Mouse (Mus musculus): Measurements from ENCODE around the gene Dennd4a. TPM values are rescaled to one million over a fixed set of nuclear protein-coding genes. Genes with fewer than 3 reads are reported as not detected.
A peak's percentile ranks its signal among the peaks of the same experiment; 100 is the strongest.

The Dennd4a gene
- polyA plus RNA-seq, 1 experiment from 2014 or later = 3.9 TPM

DNA sequence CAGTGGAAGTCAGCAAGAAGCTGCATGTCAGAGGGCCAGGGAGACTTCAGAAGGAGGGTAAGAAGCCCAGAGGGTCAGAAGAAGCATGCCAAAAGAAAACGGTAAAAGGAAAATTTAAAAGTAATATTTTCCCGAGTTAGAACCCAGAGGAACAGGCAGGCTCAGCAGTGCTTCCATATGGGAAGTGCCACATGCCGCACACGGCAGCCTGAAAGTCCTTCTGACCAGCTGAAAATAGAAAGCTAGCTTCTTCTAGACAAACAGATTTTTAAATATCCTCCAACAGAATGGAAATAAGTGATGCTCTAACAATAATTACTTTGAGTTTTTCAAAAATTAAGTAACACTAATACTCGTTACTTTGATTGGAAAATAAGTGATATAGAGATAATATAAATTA is 74.9 kb downstream of the Dennd4a start:
- 85% methylated on average over 5 of the region's 5 CpGs for WGBS
- H3K4me2 ChIP-seq (ENCODE audit: low read depth, low read length) = no peak overlapping the region

DNA sequence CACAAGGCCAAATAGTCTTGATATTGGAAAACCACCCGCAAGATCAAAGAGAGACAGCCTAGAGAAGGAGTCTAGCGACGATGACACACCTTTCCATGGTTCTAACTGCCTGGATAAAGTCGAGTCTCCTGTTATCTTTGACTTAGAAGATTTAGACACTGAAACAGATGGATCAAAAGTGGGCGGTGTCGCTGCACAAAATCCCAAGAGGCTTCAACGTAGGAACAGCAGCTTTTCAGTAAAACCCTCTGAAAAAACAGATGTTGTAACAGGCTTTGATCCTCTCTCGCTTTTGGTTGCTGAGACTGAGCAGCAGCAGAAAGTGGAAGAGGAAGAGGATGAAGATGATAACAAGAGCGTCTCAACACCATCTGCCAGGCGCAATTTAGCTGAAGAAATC is 85.5 kb downstream of the Dennd4a start:
- 85% methylated on average over 10 of the region's 10 CpGs for WGBS
- Histone ChIP-seq H3K4me3 (ENCODE audit: low read length) (no peak overlapping the region), H3K36me3 (ENCODE audit: control insufficient read depth, insufficient read depth, low read length) (no peaks in the 10 kb centered on the region), H3K27ac (ENCODE audit: low read length) (no peak overlapping the region), H3K4me1 (ENCODE audit: control insufficient read depth, insufficient read depth, low read length) (no peaks in the 10 kb centered on the region), H3K9me3 (ENCODE audit: control insufficient read depth, low read length) (no peaks in the 10 kb centered on the region), H3K27me3 (replicated peaks; ENCODE audit: control insufficient read depth, insufficient read depth, low read length) (no peaks in the 10 kb centered on the region), H3K9ac (ENCODE audit: low read depth, low read length) (no peak overlapping the region), H3K4me2 (ENCODE audit: low read depth, low read length) (no peak overlapping the region)
- no peak for ATAC-seq

More for the DNA sequence above, 74.9 kb downstream of the Dennd4a start:
- no peaks in the 10 kb centered on the region for H3K9me3 ChIP-seq (ENCODE audit: control insufficient read depth, low read length)
- H3K4me3 ChIP-seq (ENCODE audit: low read length) = no peak overlapping the region
- ATAC-seq = no peak
- no peaks in the 10 kb centered on the region for H3K4me1 ChIP-seq (ENCODE audit: control insufficient read depth, insufficient read depth, low read length)
- no peaks in the 10 kb centered on the region for H3K36me3 ChIP-seq (ENCODE audit: control insufficient read depth, insufficient read depth, low read length)
- no peak overlapping the region for H3K9ac ChIP-seq (ENCODE audit: low read depth, low read length)
- no peaks in the 10 kb centered on the region for H3K27me3 ChIP-seq (replicated peaks; ENCODE audit: control insufficient read depth, insufficient read depth, low read length)
- no peak overlapping the region for H3K27ac ChIP-seq (ENCODE audit: low read length)

DNA sequence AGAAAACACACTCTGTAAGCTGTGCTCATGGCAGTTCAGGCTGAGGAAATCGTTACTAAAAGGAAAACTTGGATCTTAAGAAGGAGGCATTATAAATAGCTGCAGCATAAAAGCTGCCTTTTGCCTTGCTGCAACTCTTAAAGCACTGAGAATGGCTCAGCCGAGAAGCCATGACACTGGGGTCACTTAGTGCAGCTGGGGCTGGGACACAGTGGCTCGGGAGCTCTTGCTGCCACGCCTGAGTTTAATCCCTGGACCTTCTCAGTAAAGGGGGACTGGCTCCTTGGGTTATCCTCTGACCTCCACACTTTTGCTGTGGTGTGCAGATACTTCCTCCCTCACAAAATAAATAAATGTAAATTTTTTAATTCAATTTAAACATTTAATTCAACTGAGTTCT is 91.7 kb downstream of the Dennd4a start:
- Histone ChIP-seq H3K9me3 (ENCODE audit: control insufficient read depth, low read length) (no peaks in the 10 kb centered on the region), H3K4me1 (ENCODE audit: control insufficient read depth, insufficient read depth, low read length) (no peaks in the 10 kb centered on the region), H3K27ac (ENCODE audit: low read length) (no peak overlapping the region), H3K4me2 (ENCODE audit: low read depth, low read length) (no peak overlapping the region), H3K27me3 (replicated peaks; ENCODE audit: control insufficient read depth, insufficient read depth, low read length) (no peaks in the 10 kb centered on the region), H3K9ac (ENCODE audit: low read depth, low read length) (no peak overlapping the region), H3K36me3 (ENCODE audit: control insufficient read depth, insufficient read depth, low read length) (no peaks in the 10 kb centered on the region), H3K4me3 (ENCODE audit: low read length) (no peak overlapping the region)
- ATAC-seq = no peak
- 49% methylated on average over 4 of the region's 4 CpGs for WGBS

DNA sequence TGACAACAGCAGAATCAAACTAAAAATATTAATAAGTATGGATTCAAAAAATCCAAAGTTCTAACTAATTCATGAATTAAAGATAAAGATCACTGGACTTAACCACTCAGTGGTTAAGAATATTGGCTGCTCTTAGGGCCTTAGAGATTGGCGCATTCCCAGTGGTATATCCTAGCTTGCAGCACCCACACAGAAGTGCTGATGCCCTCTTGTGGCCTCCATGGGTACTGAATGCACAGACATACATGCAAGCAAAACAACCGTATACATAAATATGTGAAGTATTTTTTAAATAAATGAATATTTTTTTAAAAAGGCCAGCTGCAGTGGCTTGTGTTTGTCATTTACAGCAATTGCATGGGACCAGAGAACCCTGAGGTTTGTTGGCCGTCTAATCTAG is 92.2 kb downstream of the Dennd4a start:
- WGBS = 55% methylated on average over 3 of the region's 3 CpGs
- no peaks in the 10 kb centered on the region for H3K4me1 ChIP-seq (ENCODE audit: control insufficient read depth, insufficient read depth, low read length)
- no peak overlapping the region for H3K9ac ChIP-seq (ENCODE audit: low read depth, low read length)
- no peak for ATAC-seq
- no peak overlapping the region for H3K4me3 ChIP-seq (ENCODE audit: low read length)
- H3K27me3 ChIP-seq (replicated peaks; ENCODE audit: control insufficient read depth, insufficient read depth, low read length) = no peaks in the 10 kb centered on the region
- H3K27ac ChIP-seq (ENCODE audit: low read length) = no peak overlapping the region
- H3K36me3 ChIP-seq (ENCODE audit: control insufficient read depth, insufficient read depth, low read length) = no peaks in the 10 kb centered on the region
- no peak overlapping the region for H3K4me2 ChIP-seq (ENCODE audit: low read depth, low read length)
- H3K9me3 ChIP-seq (ENCODE audit: control insufficient read depth, low read length) = no peaks in the 10 kb centered on the region

DNA sequence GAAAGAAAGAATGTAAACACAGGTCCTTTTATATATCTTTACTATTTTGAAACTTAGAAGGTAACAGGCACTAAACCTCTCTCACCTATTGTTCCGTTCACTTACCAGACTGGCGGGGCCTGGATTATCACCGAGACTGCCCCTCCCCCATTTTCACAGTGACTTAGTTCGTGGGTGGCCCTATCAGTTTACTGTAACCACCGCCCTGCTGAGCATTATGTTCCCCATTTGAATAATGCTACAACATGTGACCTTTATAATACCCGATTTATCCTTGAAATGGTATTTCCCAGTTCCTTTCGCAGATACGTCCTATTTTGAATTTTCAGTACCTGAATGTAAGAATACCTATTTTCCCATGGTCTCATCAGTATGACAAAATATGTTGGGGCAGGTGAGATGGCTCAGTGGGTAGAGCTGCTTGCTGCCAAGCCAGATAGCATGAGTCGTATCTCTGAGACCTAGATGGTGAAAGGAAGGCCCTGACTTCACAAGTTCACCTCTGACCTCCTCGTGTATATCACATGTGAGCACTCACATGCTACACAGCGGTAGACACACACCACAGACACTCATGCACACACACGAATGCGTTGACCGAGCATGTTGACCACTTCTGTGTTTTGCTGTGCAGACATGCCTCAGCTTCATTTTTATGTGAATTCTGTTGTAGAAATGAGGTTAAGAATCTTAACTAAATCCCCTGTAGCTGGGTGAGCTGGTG is 93.9 kb downstream of the Dennd4a start:
- Histone ChIP-seq H3K27me3 (replicated peaks; ENCODE audit: control insufficient read depth, insufficient read depth, low read length) (no peaks in the 10 kb centered on the region), H3K4me2 (ENCODE audit: low read depth, low read length) (no peak overlapping the region), H3K4me3 (ENCODE audit: low read length) (no peak overlapping the region), H3K4me1 (ENCODE audit: control insufficient read depth, insufficient read depth, low read length) (no peaks in the 10 kb centered on the region), H3K9ac (ENCODE audit: low read depth, low read length) (no peak overlapping the region), H3K27ac (ENCODE audit: low read length) (no peak overlapping the region), H3K36me3 (ENCODE audit: control insufficient read depth, insufficient read depth, low read length) (no peaks in the 10 kb centered on the region), H3K9me3 (ENCODE audit: control insufficient read depth, low read length) (no peaks in the 10 kb centered on the region)
- ATAC-seq = no peak
- 87% methylated on average over 14 of the region's 14 CpGs for WGBS

DNA sequence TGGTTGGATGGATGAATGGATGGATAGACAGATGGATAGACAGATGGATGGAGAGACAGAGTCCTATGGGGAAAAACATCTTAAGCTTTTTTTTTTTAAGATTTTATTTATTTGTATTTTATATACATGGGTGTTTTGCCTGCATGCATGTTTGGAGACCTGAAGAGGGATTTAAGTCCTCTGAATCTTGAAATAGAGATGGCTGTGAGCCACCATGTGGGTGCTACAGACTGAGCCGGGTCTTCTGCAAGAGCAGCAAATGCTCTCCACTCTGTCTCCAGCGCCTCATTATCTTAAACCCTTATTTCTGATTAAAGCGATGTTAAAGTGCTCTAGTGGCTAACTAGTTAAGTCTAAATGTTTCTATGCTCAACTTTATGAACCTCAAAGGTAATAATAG is 96.3 kb downstream of the Dennd4a start:
- Histone ChIP-seq H3K27me3 (replicated peaks; ENCODE audit: control insufficient read depth, insufficient read depth, low read length) (no peaks in the 10 kb centered on the region), H3K4me3 (ENCODE audit: low read length) (no peak overlapping the region), H3K9ac (ENCODE audit: low read depth, low read length) (no peak overlapping the region), H3K27ac (ENCODE audit: low read length) (no peak overlapping the region), H3K4me2 (ENCODE audit: low read depth, low read length) (no peak overlapping the region), H3K36me3 (ENCODE audit: control insufficient read depth, insufficient read depth, low read length) (no peaks in the 10 kb centered on the region), H3K4me1 (ENCODE audit: control insufficient read depth, insufficient read depth, low read length) (no peaks in the 10 kb centered on the region), H3K9me3 (ENCODE audit: control insufficient read depth, low read length) (no peaks in the 10 kb centered on the region)
- ATAC-seq = no peak
- 91% methylated on average over 3 of the region's 3 CpGs for WGBS

DNA sequence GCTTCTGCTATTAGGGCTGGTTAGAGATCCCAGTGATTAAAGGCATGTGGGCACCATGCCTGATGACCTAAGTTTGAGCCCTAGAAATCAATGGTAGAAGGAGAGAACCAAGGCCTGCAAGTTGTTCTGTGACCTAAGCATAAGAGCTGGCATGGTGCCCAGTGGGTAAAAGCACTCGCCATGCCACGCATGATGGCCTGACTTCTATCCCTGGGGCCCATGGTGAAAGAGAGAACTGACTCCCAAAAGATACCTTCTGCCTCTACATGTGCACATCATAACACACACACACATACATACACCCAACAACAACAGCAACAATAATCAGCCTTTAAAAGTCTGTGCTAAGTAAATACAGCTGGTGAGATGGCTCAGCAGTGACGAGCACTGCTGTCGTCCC is 102.3 kb downstream of the Dennd4a start:
- Histone ChIP-seq H3K27me3 (replicated peaks; ENCODE audit: control insufficient read depth, insufficient read depth, low read length) (no peaks in the 10 kb centered on the region), H3K27ac (ENCODE audit: low read length) (no peak overlapping the region), H3K4me2 (ENCODE audit: low read depth, low read length) (no peak overlapping the region), H3K4me1 (ENCODE audit: control insufficient read depth, insufficient read depth, low read length) (no peaks in the 10 kb centered on the region), H3K4me3 (ENCODE audit: low read length) (no peak overlapping the region), H3K9me3 (ENCODE audit: control insufficient read depth, low read length) (no peaks in the 10 kb centered on the region), H3K36me3 (ENCODE audit: control insufficient read depth, insufficient read depth, low read length) (0 out of 2 replicates have a peak, but pooled peaks cover 3% of the 10 kb centered on the region), H3K9ac (ENCODE audit: low read depth, low read length) (no peak overlapping the region)
- no peak for ATAC-seq
- 86% methylated on average over 4 of the region's 4 CpGs for WGBS

DNA sequence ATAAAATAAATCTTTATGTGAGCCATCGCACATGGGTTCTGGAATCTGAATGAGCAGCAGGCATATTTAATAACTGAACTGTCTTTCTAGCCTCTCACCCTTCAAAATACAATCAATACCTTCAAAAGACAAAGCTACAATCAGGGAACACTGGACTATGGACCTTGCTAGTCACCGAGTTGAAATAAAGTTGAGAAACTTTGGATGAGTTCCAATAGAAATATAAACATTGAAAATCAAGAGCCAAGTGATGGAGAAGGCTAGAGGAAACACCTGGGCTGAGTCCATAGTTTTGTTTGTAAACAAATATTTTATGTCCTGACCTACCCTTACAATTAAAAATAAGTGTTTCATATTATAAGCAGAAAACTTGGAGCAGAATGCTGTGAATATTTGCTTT is 102.8 kb downstream of the Dennd4a start:
- H3K4me1 ChIP-seq (ENCODE audit: control insufficient read depth, insufficient read depth, low read length) = no peaks in the 10 kb centered on the region
- no peak overlapping the region for H3K4me2 ChIP-seq (ENCODE audit: low read depth, low read length)
- H3K27me3 ChIP-seq (replicated peaks; ENCODE audit: control insufficient read depth, insufficient read depth, low read length) = no peaks in the 10 kb centered on the region
- 0 out of 2 replicates have a peak, but pooled peaks have one; percentile 18 for ATAC-seq
- no peaks in the 10 kb centered on the region for H3K9me3 ChIP-seq (ENCODE audit: control insufficient read depth, low read length)
- H3K9ac ChIP-seq (ENCODE audit: low read depth, low read length) = no peak overlapping the region
- no peak overlapping the region for H3K4me3 ChIP-seq (ENCODE audit: low read length)
- WGBS = 61% methylated on average over 2 of the region's 2 CpGs
- H3K36me3 ChIP-seq (ENCODE audit: control insufficient read depth, insufficient read depth, low read length) = 0 out of 2 replicates have a peak, but pooled peaks cover 3% of the 10 kb centered on the region
- H3K27ac ChIP-seq (ENCODE audit: low read length) = no peak overlapping the region

DNA sequence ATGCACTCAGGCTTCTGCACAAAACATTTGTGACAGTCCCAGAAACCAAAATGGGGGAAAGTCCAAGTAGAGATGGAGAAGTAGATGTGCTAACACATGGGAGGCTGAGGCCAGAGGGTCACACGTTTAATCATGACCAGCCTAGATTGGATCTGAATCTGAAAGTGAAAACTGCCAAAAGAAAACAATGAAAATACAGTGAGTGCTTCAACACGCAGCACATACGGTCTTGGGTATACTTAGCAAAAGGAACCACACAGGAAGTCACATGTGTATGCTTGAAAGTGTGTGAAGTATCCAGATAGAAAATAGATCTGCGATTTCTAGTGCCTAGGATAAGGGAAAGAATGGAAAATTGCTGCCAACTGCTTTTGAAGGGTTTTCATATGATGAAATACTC is 103.5 kb downstream of the Dennd4a start:
- H3K9ac ChIP-seq (ENCODE audit: low read depth, low read length) = no peak overlapping the region
- no peak for ATAC-seq
- 85% methylated on average over 4 of the region's 4 CpGs for WGBS

DNA sequence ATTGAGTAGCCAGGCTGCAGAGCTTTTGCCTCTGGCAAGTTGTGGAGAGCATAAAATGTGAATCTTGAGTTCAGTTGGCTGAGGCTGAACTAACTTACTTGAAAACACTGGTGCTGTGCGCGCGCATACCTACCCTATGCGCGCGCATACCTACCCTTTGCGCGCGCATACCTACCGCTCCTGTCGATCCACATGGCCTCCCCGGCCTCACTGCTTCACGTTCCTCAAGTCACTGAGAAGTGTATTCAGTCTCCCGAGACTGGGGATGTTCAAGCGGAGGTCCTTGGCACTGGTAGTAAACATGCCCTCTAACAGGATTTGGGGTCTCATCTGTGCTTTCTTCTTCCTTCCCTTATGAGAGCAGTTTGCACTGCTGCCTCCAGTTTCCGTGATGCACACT is 107.4 kb downstream of the Dennd4a start:
- Histone ChIP-seq H3K27ac (ENCODE audit: low read length) (no peak overlapping the region), H3K4me1 (ENCODE audit: control insufficient read depth, insufficient read depth, low read length) (no peaks in the 10 kb centered on the region), H3K4me3 (ENCODE audit: low read length) (peak overlapping the region; percentile 42), H3K27me3 (replicated peaks; ENCODE audit: control insufficient read depth, insufficient read depth, low read length) (no peaks in the 10 kb centered on the region), H3K4me2 (ENCODE audit: low read depth, low read length) (peak overlapping the region; percentile 47), H3K9ac (ENCODE audit: low read depth, low read length) (peak overlapping the region; percentile 55), H3K36me3 (ENCODE audit: control insufficient read depth, insufficient read depth, low read length) (0 out of 2 replicates have a peak, but pooled peaks cover 2% of the 10 kb centered on the region), H3K9me3 (ENCODE audit: control insufficient read depth, low read length) (no peaks in the 10 kb centered on the region)
- ATAC-seq = 0 out of 2 replicates have a peak, but pooled peaks have one; percentile 53
- WGBS = 27% methylated on average over 16 of the region's 16 CpGs

More for the DNA sequence above, 103.5 kb downstream of the Dennd4a start:
- no peak overlapping the region for H3K27ac ChIP-seq (ENCODE audit: low read length)
- H3K4me3 ChIP-seq (ENCODE audit: low read length) = no peak overlapping the region
- no peaks in the 10 kb centered on the region for H3K27me3 ChIP-seq (replicated peaks; ENCODE audit: control insufficient read depth, insufficient read depth, low read length)
- 0 out of 2 replicates have a peak, but pooled peaks cover 3% of the 10 kb centered on the region for H3K36me3 ChIP-seq (ENCODE audit: control insufficient read depth, insufficient read depth, low read length)
- H3K4me1 ChIP-seq (ENCODE audit: control insufficient read depth, insufficient read depth, low read length) = no peaks in the 10 kb centered on the region
- no peak overlapping the region for H3K4me2 ChIP-seq (ENCODE audit: low read depth, low read length)
- no peaks in the 10 kb centered on the region for H3K9me3 ChIP-seq (ENCODE audit: control insufficient read depth, low read length)

All from intestine, embryonic 16.5 days (tissue).